Mouse (Mus musculus): ENCODE measurements around the gene Prm2. TPM values are rescaled to one million over a fixed set of nuclear protein-coding genes. Genes with fewer than 3 reads are reported as not detected.
A peak's percentile ranks its signal among the peaks of the same experiment; 100 is the strongest.

The Prm2 gene
- polyA plus RNA-seq, 1 experiment from 2014 or later: not detected

- Histone ChIP-seq H3K36me3 (ENCODE audit: control insufficient read depth, insufficient read depth, low read length) (0 out of 2 replicates have a peak, but pooled peaks cover 4% of the 10 kb centered on the region), H3K27me3 (ENCODE audit: control insufficient read depth, insufficient read depth, low read length) (no peaks in the 10 kb centered on the region), H3K4me3 (ENCODE audit: control insufficient read depth in 1 of 2, insufficient read depth in 1 of 2, low read depth in 1 of 2, low read length in 2 of 2) (no peak overlapping the region), H3K9ac (ENCODE audit: low read length) (no peak overlapping the region), H3K4me2 (ENCODE audit: low read length) (no peak overlapping the region), H3K27ac (replicated peaks in 1 of 2; ENCODE audit: control insufficient read depth in 1 of 2, insufficient read depth in 1 of 2, low read depth in 2 of 2, low read length in 2 of 2) (no peak overlapping the region), H3K9me3 (ENCODE audit: control insufficient read depth, low read length) (no peaks in the 10 kb centered on the region), H3K4me1 (ENCODE audit: control insufficient read depth in 2 of 2, insufficient read depth in 2 of 2, low read length in 2 of 2) (peaks cover 26 to 41% of the 10 kb centered on the region in 2 experiments)
- no peak for ATAC-seq (ENCODE audit: insufficient number of reproducible peaks, insufficient read depth, low FRiP score, low read depth)
- WGBS: 85% methylated on average over 3 of the region's 3 CpGs
These were observed 41.3 kb upstream of the Prm2 start for GRCm38 (mm10) chr16:10837250-10837649.

GRCm38 (mm10) chr16:10836388-10836787, 40.5 kb upstream of the Prm2 start:
- no peak for ATAC-seq (ENCODE audit: insufficient number of reproducible peaks, insufficient read depth, low FRiP score, low read depth)
- H3K27ac ChIP-seq (replicated peaks in 1 of 2; ENCODE audit: control insufficient read depth in 1 of 2, insufficient read depth in 1 of 2, low read depth in 2 of 2, low read length in 2 of 2): no peak overlapping the region
- WGBS: 96% methylated on average over 3 of the region's 3 CpGs
- no peaks in the 10 kb centered on the region for H3K27me3 ChIP-seq (ENCODE audit: control insufficient read depth, insufficient read depth, low read length)
- H3K4me2 ChIP-seq (ENCODE audit: low read length): no peak overlapping the region
- peaks cover 26 to 41% of the 10 kb centered on the region in 2 experiments for H3K4me1 ChIP-seq (ENCODE audit: control insufficient read depth in 2 of 2, insufficient read depth in 2 of 2, low read length in 2 of 2)
- 0 out of 2 replicates have a peak, but pooled peaks cover 4% of the 10 kb centered on the region for H3K36me3 ChIP-seq (ENCODE audit: control insufficient read depth, insufficient read depth, low read length)
- no peak overlapping the region for H3K9ac ChIP-seq (ENCODE audit: low read length)
- H3K4me3 ChIP-seq (ENCODE audit: control insufficient read depth in 1 of 2, insufficient read depth in 1 of 2, low read depth in 1 of 2, low read length in 2 of 2): no peak overlapping the region
- H3K9me3 ChIP-seq (ENCODE audit: control insufficient read depth, low read length): no peaks in the 10 kb centered on the region

- Histone ChIP-seq H3K4me1 (ENCODE audit: control insufficient read depth in 2 of 2, insufficient read depth in 2 of 2, low read length in 2 of 2) (peaks cover 26 to 40% of the 10 kb centered on the region in 2 experiments), H3K9ac (ENCODE audit: low read length) (peak within 1 kb of the TSS; percentile 77), H3K4me2 (ENCODE audit: low read length) (peak within 1 kb of the TSS; percentile 84), H3K36me3 (ENCODE audit: control insufficient read depth, insufficient read depth, low read length) (no peaks in the 10 kb centered on the region), H3K9me3 (ENCODE audit: control insufficient read depth, low read length) (no peaks in the 10 kb centered on the region), H3K27me3 (ENCODE audit: control insufficient read depth, insufficient read depth, low read length) (no peaks in the 10 kb centered on the region), H3K27ac (replicated peaks in 1 of 2; ENCODE audit: control insufficient read depth in 1 of 2, insufficient read depth in 1 of 2, low read depth in 2 of 2, low read length in 2 of 2) (peak within 1 kb of the TSS; percentile 40 to 76), H3K4me3 (ENCODE audit: control insufficient read depth in 1 of 2, insufficient read depth in 1 of 2, low read depth in 1 of 2, low read length in 2 of 2) (peak within 1 kb of the TSS; percentile 63 to 68)
- ATAC-seq (ENCODE audit: insufficient number of reproducible peaks, insufficient read depth, low FRiP score, low read depth): peak; percentile 70
- WGBS: under 1% methylated on average over 60 of the region's 69 CpGs
These were observed 39.1 kb upstream of the Prm2 start, which contains the start of gene Rmi2 for GRCm38 (mm10) chr16:10834911-10835587. Gene Rmi2, plus strand, starts transcription at chr16:10835059.

DNA sequence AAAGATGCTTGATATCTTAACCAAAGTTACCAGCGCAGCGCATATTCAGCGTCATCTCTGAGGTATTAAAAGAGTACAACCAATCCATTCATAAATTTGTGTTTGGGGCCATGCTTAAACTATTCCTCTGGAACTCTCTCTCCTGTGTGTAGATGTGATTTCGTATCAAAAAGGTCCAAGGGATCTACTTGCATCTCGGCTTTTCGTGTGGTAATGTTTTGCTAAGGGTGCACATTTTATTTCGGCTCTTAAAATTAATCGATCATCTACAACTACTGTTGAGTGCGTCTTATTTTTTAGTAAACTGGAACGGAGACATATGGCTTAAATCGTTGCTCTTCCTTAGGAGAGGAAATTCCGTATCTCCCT, 38.6 kb upstream of the Prm2 start:
- ATAC-seq (ENCODE audit: insufficient number of reproducible peaks, insufficient read depth, low FRiP score, low read depth): no peak
- peak overlapping the region; percentile 84 for H3K4me2 ChIP-seq (ENCODE audit: low read length)
- no peak overlapping the region; a peak in 1 of 4 replicates for H3K27ac ChIP-seq (replicated peaks in 1 of 2; ENCODE audit: control insufficient read depth in 1 of 2, insufficient read depth in 1 of 2, low read depth in 2 of 2, low read length in 2 of 2)
- no peaks in the 10 kb centered on the region for H3K36me3 ChIP-seq (ENCODE audit: control insufficient read depth, insufficient read depth, low read length)
- 8% methylated on average over 12 of the region's 12 CpGs for WGBS
- H3K9me3 ChIP-seq (ENCODE audit: control insufficient read depth, low read length): no peaks in the 10 kb centered on the region
- H3K4me3 ChIP-seq (ENCODE audit: control insufficient read depth in 1 of 2, insufficient read depth in 1 of 2, low read depth in 1 of 2, low read length in 2 of 2): peak overlapping the region; percentile 63 to 68
- no peaks in the 10 kb centered on the region for H3K27me3 ChIP-seq (ENCODE audit: control insufficient read depth, insufficient read depth, low read length)
- peak overlapping the region; percentile 63 for H3K9ac ChIP-seq (ENCODE audit: low read length)
- H3K4me1 ChIP-seq (ENCODE audit: control insufficient read depth in 2 of 2, insufficient read depth in 2 of 2, low read length in 2 of 2): peaks cover 23 to 35% of the 10 kb centered on the region in 2 experiments

DNA sequence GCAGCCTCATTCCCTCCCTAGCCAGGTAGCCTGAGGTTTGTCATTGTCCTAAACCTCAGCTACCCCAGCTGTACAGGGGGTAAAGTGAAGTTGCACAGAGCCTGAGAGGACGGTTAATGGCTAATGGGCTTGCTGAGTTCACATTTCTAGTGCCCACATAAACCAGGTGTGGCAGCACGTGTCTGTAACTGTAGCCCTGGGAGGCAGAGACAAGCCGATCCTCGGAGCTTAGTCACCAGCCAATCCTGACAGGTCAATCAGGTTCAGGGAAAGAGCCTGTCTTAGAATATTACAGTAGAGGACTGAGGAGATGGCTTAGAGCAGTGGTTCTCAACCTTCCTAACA, 32.5 kb upstream of the Prm2 start:
- WGBS: 63% methylated on average over 4 of the region's 4 CpGs
- Histone ChIP-seq H3K9me3 (ENCODE audit: control insufficient read depth, low read length) (no peaks in the 10 kb centered on the region), H3K27ac (replicated peaks in 1 of 2; ENCODE audit: control insufficient read depth in 1 of 2, insufficient read depth in 1 of 2, low read depth in 2 of 2, low read length in 2 of 2) (no peak overlapping the region), H3K9ac (ENCODE audit: low read length) (no peak overlapping the region), H3K4me2 (ENCODE audit: low read length) (no peak overlapping the region), H3K27me3 (ENCODE audit: control insufficient read depth, insufficient read depth, low read length) (no peaks in the 10 kb centered on the region), H3K4me1 (ENCODE audit: control insufficient read depth in 2 of 2, insufficient read depth in 2 of 2, low read length in 2 of 2) (no peaks in the 10 kb centered on the region), H3K4me3 (ENCODE audit: control insufficient read depth in 1 of 2, insufficient read depth in 1 of 2, low read depth in 1 of 2, low read length in 2 of 2) (no peak overlapping the region), H3K36me3 (ENCODE audit: control insufficient read depth, insufficient read depth, low read length) (no peaks in the 10 kb centered on the region)
- ATAC-seq (ENCODE audit: insufficient number of reproducible peaks, insufficient read depth, low FRiP score, low read depth): no peak

DNA sequence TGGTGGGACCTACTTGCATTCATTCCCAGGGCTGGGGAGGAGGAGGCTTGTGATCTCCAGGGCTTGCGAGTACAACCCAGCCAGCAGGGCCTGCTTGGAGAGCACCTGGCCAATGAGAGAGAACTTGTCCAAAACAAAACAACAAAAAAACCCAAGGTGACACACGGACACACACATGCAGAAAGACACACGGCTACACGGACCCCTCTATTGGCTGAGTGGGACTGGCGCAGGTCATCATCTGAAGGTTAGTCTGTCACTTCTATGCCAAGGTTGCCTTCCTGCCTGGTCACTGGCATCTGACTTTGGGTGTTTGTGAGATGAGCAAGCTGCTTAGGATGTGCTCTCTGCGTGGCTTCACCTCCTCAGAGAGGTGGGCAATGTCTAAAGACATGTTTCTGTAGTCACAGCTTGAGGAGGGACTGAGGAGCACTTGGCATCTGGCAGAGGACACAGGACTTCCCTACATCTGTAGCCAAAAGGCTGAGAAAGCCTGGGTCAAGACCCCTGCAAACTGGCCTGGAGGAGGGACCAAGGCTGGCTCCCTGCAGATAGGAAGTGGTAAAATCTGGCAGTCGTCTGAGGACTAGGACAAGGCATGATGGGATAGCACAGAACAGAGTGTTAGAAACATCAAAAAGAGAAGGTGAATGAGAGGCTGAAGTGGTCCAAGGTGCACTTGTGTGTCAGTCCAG, 32.0 kb upstream of the Prm2 start:
- Histone ChIP-seq H3K4me2 (ENCODE audit: low read length) (no peak overlapping the region), H3K27ac (replicated peaks in 1 of 2; ENCODE audit: control insufficient read depth in 1 of 2, insufficient read depth in 1 of 2, low read depth in 2 of 2, low read length in 2 of 2) (no peak overlapping the region), H3K9ac (ENCODE audit: low read length) (no peak overlapping the region), H3K9me3 (ENCODE audit: control insufficient read depth, low read length) (no peaks in the 10 kb centered on the region), H3K4me3 (ENCODE audit: control insufficient read depth in 1 of 2, insufficient read depth in 1 of 2, low read depth in 1 of 2, low read length in 2 of 2) (no peak overlapping the region), H3K27me3 (ENCODE audit: control insufficient read depth, insufficient read depth, low read length) (no peaks in the 10 kb centered on the region), H3K36me3 (ENCODE audit: control insufficient read depth, insufficient read depth, low read length) (no peaks in the 10 kb centered on the region), H3K4me1 (ENCODE audit: control insufficient read depth in 2 of 2, insufficient read depth in 2 of 2, low read length in 2 of 2) (no peaks in the 10 kb centered on the region)
- ATAC-seq (ENCODE audit: insufficient number of reproducible peaks, insufficient read depth, low FRiP score, low read depth): no peak
- 74% methylated on average over 7 of the region's 7 CpGs for WGBS

GRCm38 (mm10) chr16:10827269-10827668, 31.3 kb upstream of the Prm2 start:
- 91% methylated on average over 9 of the region's 9 CpGs for WGBS
- H3K4me2 ChIP-seq (ENCODE audit: low read length): no peak overlapping the region
- no peaks in the 10 kb centered on the region for H3K27me3 ChIP-seq (ENCODE audit: control insufficient read depth, insufficient read depth, low read length)
- no peaks in the 10 kb centered on the region for H3K36me3 ChIP-seq (ENCODE audit: control insufficient read depth, insufficient read depth, low read length)
- H3K9me3 ChIP-seq (ENCODE audit: control insufficient read depth, low read length): no peaks in the 10 kb centered on the region
- H3K27ac ChIP-seq (replicated peaks in 1 of 2; ENCODE audit: control insufficient read depth in 1 of 2, insufficient read depth in 1 of 2, low read depth in 2 of 2, low read length in 2 of 2): no peak overlapping the region
- H3K4me3 ChIP-seq (ENCODE audit: control insufficient read depth in 1 of 2, insufficient read depth in 1 of 2, low read depth in 1 of 2, low read length in 2 of 2): no peak overlapping the region
- no peak for ATAC-seq (ENCODE audit: insufficient number of reproducible peaks, insufficient read depth, low FRiP score, low read depth)
- H3K4me1 ChIP-seq (ENCODE audit: control insufficient read depth in 2 of 2, insufficient read depth in 2 of 2, low read length in 2 of 2): no peaks in the 10 kb centered on the region
- no peak overlapping the region for H3K9ac ChIP-seq (ENCODE audit: low read length)
